Mouse (Mus musculus) liver, embryonic 13.5 days (tissue): ENCODE data around the gene Rffl. TPM values are rescaled to one million over a fixed set of nuclear protein-coding genes. Genes with fewer than 3 reads are reported as not detected.

Source experiments
- ATAC-seq: fragments of 200-750 bp; cut with Nextera tagmentation; 2 replicates; pipeline ENCODE4 v1.8.0; 2017; ENCODE audit warnings: low read depth, mild to moderate bottlenecking, moderate number of reproducible peaks, moderate library complexity
- DNase-seq: peaks from one replicate; pipeline ENCODE4 v3.0.0; 2022
- H3K27ac ChIP-seq: fragments of 300-500 bp; sonication (generic); 2 replicates; pipeline ENCODE4 v1.5.1; 2015; ENCODE audit warnings: moderate library complexity, mild to moderate bottlenecking, inconsistent platforms
- H3K27me3 ChIP-seq: fragments of 300-500 bp; sonication (generic); 2 replicates; pipeline ENCODE4 v1.6.1; 2015; ENCODE audit warnings: mild to moderate bottlenecking, inconsistent platforms
- H3K36me3 ChIP-seq: fragments of 300-500 bp; sonication (generic); 2 replicates; pipeline ENCODE4 v1.6.1; 2015; ENCODE audit warnings: mild to moderate bottlenecking, inconsistent platforms
- H3K4me1 ChIP-seq: fragments of 300-500 bp; sonication (generic); replicated peaks from 2 replicates; pipeline ENCODE4 v1.6.1; 2015; ENCODE audit warnings: inconsistent platforms
- H3K4me2 ChIP-seq: fragments of 300-500 bp; sonication (generic); 2 replicates; pipeline ENCODE4 v1.6.1; 2015; ENCODE audit warnings: inconsistent platforms, mild to moderate bottlenecking, moderate library complexity
- H3K4me3 ChIP-seq: fragments of 300-500 bp; sonication (generic); replicated peaks from 2 replicates; pipeline ENCODE4 v1.5.1; 2015; ENCODE audit warnings: mild to moderate bottlenecking, inconsistent platforms
- H3K9ac ChIP-seq: fragments of 300-500 bp; sonication (generic); 2 replicates; pipeline ENCODE4 v1.6.1; 2015; ENCODE audit warnings: mild to moderate bottlenecking, inconsistent platforms
- H3K9me3 ChIP-seq: fragments of 300-500 bp; sonication (generic); replicated peaks from 2 replicates; pipeline ENCODE4 v1.6.1; 2016; ENCODE audit warnings: inconsistent platforms
- WGBS: fragments of 180-500 bp; shearing (Covaris S2); methylation state at CpG from one replicate; pipeline ENCODE4 v1.1.7; 2015; ENCODE audit not compliant: insufficient replicate concordance; 5-methylcytosine and 5-hydroxymethylcytosine counted together
- polyA plus RNA-seq: library from polyadenylated mRNA; unstranded; fragments of >200 nt; fragmentation: Nextera tagmentation; extraction: Ambion mirVana; gene quantifications from 2 replicates; pipeline ENCODE4 v1.2.1, GENCODE M21; 2015

The Rffl gene
- polyA plus RNA-seq, 1 experiment from 2014 or later = 20.2 TPM

DNA sequence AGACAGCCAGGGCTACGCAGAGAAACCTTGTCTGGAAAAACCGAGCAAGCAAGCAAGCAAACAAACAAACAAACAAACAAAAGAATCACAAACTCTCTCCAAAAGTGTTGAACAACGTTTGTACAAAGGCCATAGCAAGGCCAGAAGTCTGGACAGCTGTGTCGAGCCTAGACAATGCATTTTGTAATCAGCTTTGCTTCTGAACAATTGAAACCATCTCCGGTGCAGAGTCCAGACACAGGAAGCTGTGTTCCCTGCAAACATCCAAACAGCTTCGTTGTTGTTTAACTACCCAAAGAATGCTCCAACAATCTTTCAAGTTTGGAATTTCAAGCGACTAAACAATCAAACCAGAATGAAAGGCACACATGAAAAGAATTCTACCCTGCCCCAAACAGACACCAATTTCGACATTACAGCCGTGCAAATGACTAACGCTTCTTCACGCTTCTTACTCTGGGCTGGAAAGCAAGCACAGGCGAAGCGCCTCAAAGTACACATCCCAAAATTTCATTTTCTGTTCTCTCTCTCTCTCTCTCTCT, 13.6 kb downstream of the Rffl start:
- H3K27ac ChIP-seq = peak overlapping the region; percentile 82
- H3K36me3 ChIP-seq = 0 out of 2 replicates have a peak, but pooled peaks cover 10% of the 10 kb centered on the region
- no peak for ATAC-seq
- 71% methylated on average over 13 of the region's 13 CpGs for WGBS
- H3K27me3 ChIP-seq = no peaks in the 10 kb centered on the region
- DNase-seq = no peak
- H3K4me2 ChIP-seq = no peak overlapping the region
- peaks cover 82% of the 10 kb centered on the region for H3K4me1 ChIP-seq
- no peaks in the 10 kb centered on the region for H3K9me3 ChIP-seq
- H3K4me3 ChIP-seq = no peak overlapping the region
- no peak overlapping the region for H3K9ac ChIP-seq

GRCm38 (mm10) chr11:82856032-82856431, 15.0 kb downstream of the Rffl start:
- Histone ChIP-seq H3K27ac (peak overlapping the region; percentile 82), H3K4me2 (no peak overlapping the region), H3K4me3 (no peak overlapping the region), H3K9me3 (no peaks in the 10 kb centered on the region), H3K4me1 (peaks cover 82% of the 10 kb centered on the region), H3K36me3 (0 out of 2 replicates have a peak, but pooled peaks cover 10% of the 10 kb centered on the region), H3K9ac (no peak overlapping the region), H3K27me3 (no peaks in the 10 kb centered on the region)
- WGBS = 77% methylated on average over 10 of the region's 10 CpGs
- DNase-seq (no peak), ATAC-seq (no peak)

- Histone ChIP-seq H3K4me1 (peaks cover 84% of the 10 kb centered on the region), H3K27ac (peak overlapping the region; percentile 82), H3K9ac (peak overlapping the region; percentile 63), H3K4me2 (peak overlapping the region; percentile 53), H3K27me3 (no peaks in the 10 kb centered on the region), H3K9me3 (no peaks in the 10 kb centered on the region), H3K36me3 (0 out of 2 replicates have a peak, but pooled peaks cover 8% of the 10 kb centered on the region), H3K4me3 (peak overlapping the region; percentile 15)
- ATAC-seq (peak; percentile 96), DNase-seq (peak; percentile 64)
- WGBS = 58% methylated on average over 9 of the region's 9 CpGs
Observed at GRCm38 (mm10) chr11:82855327-82855973, 15.6 kb downstream of the Rffl start.

DNA sequence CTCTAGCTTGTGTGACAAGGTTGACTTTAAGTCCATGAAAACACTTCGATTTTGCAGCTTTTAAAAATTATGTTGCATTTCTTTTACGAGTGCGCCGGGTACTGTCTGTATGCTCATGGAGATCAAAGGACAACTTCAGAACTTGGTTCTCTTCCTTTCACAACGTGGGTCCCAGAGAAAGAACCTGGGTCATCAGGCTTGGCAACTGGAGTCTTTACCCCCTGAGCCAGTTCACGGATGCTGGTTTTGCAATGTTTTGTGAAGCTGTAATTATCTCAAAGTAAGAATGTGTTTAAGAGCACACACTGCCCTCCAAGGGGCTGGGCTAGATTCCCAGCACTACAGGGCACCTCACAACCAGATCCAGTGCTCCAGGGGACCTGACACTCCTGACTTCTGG, 16.9 kb downstream of the Rffl start:
- Histone ChIP-seq H3K4me1 (peaks cover 97% of the 10 kb centered on the region), H3K4me3 (no peak overlapping the region), H3K27ac (peak overlapping the region; percentile 99), H3K9ac (peak overlapping the region; percentile 33), H3K4me2 (no peak overlapping the region; the same call in 1 of the 2 replicates), H3K9me3 (no peaks in the 10 kb centered on the region), H3K36me3 (0 out of 2 replicates have a peak, but pooled peaks cover 5% of the 10 kb centered on the region), H3K27me3 (no peaks in the 10 kb centered on the region)
- DNase-seq (no peak), ATAC-seq (no peak)
- 80% methylated on average over 6 of the region's 6 CpGs for WGBS

DNA sequence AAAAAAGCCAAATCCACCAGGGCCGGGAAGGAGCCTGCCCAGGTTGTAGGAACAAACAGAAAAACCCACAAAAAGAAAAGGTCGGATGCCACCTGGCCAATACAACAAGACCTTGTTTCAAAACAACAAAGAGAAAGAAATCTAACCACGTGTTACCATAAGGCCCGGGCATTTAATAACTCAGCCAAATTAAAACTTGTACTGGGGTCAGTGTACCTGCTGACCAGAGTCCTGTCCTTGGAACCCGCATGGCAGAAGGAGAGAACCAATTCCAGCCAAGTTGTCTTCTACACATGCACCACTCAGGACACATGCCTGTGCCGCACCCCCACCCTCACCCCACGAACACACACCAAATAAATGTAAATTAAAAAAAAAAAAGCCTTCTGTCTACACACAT, 18.1 kb downstream of the Rffl start:
- Histone ChIP-seq H3K4me2 (no peak overlapping the region), H3K27ac (peak overlapping the region; percentile 99), H3K36me3 (0 out of 2 replicates have a peak, but pooled peaks cover 5% of the 10 kb centered on the region), H3K9ac (peak overlapping the region; percentile 53), H3K27me3 (no peaks in the 10 kb centered on the region), H3K4me3 (no peak overlapping the region), H3K4me1 (peaks cover 99% of the 10 kb centered on the region), H3K9me3 (no peaks in the 10 kb centered on the region)
- DNase-seq (no peak), ATAC-seq (no peak)
- WGBS = 82% methylated on average over 7 of the region's 7 CpGs

GRCm38 (mm10) chr11:82852540-82852939, 18.5 kb downstream of the Rffl start:
- DNase-seq (no peak), ATAC-seq (no peak)
- Histone ChIP-seq H3K27me3 (no peaks in the 10 kb centered on the region), H3K36me3 (0 out of 2 replicates have a peak, but pooled peaks cover 5% of the 10 kb centered on the region), H3K4me2 (peak overlapping the region; percentile 38), H3K9me3 (no peaks in the 10 kb centered on the region), H3K9ac (peak overlapping the region; percentile 53), H3K4me3 (no peak overlapping the region), H3K4me1 (peaks cover 100% of the 10 kb centered on the region), H3K27ac (peak overlapping the region; percentile 99)
- WGBS = 77% methylated on average over 10 of the region's 10 CpGs

- no peak overlapping the region for H3K4me3 ChIP-seq
- H3K4me2 ChIP-seq = peak overlapping the region; percentile 38
- no peak for ATAC-seq
- H3K27me3 ChIP-seq = no peaks in the 10 kb centered on the region
- WGBS = 74% methylated on average over 11 of the region's 11 CpGs
- H3K4me1 ChIP-seq = peaks cover 100% of the 10 kb centered on the region
- H3K9me3 ChIP-seq = no peaks in the 10 kb centered on the region
- peak overlapping the region; percentile 53 for H3K9ac ChIP-seq
- peak overlapping the region; percentile 99 for H3K27ac ChIP-seq
- no peak for DNase-seq
- 0 out of 2 replicates have a peak, but pooled peaks cover 5% of the 10 kb centered on the region for H3K36me3 ChIP-seq
Observed at GRCm38 (mm10) chr11:82852115-82852514, 18.9 kb downstream of the Rffl start.

DNA sequence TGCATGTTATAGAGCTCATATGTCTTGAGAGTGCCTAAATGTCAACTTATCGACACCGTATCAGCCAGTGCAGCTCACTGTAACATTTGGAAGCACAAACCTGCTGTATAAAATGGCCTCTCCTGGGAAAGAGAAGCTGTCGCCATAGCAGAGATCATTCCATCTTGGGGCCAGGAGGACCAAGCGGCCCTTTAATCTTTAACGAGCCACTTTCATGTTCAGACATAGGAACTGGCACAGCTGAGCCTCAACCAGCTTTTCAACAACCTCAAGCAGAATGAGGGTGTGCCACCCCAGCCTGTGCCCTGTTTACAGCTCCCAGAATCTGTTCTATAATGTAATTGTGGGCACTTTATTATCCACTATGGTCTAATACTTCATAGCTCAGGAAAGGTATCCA, 20.8 kb downstream of the Rffl start:
- 73% methylated on average over 5 of the region's 5 CpGs for WGBS
- Histone ChIP-seq H3K4me1 (peaks cover 99% of the 10 kb centered on the region), H3K4me2 (no peak overlapping the region), H3K9me3 (no peaks in the 10 kb centered on the region), H3K27ac (peak overlapping the region; percentile 99), H3K9ac (peak overlapping the region; percentile 53), H3K4me3 (no peak overlapping the region), H3K36me3 (0 out of 2 replicates have a peak, but pooled peaks cover 5% of the 10 kb centered on the region), H3K27me3 (no peaks in the 10 kb centered on the region)
- no peak for ATAC-seq
- DNase-seq = no peak

DNA sequence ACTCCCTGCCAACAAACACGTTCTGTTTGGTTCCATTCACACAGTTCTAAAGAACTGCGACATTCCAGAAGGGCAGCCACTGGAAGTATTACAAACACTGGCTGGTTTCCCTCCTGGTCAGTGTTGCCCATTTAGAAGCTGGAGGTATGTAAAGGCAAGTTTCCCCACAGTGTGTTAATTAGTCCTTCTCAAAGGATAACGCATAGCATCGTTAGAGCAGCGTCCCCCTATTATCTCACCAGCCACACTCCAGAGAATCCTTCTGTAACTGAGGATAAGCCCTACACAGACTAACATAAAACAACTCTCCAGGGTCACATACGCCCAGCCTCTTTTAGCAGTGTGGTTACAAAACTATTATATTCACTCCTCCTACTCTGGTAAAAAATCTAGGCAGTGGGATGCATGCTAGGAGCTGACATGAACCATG, 23.4 kb downstream of the Rffl start:
- peak overlapping the region; percentile 40 for H3K4me3 ChIP-seq
- peak overlapping the region; percentile 92 for H3K4me2 ChIP-seq
- H3K9me3 ChIP-seq = no peaks in the 10 kb centered on the region
- peak; percentile 81 for DNase-seq
- peak overlapping the region; percentile 75 for H3K9ac ChIP-seq
- H3K4me1 ChIP-seq = peaks cover 99% of the 10 kb centered on the region
- WGBS = 18% methylated on average over 6 of the region's 6 CpGs
- peak; percentile 84 for ATAC-seq
- H3K27ac ChIP-seq = peak overlapping the region; percentile 99
- peaks cover 11% of the 10 kb centered on the region; the same call in 1 of the 2 replicates for H3K36me3 ChIP-seq
- H3K27me3 ChIP-seq = no peaks in the 10 kb centered on the region

DNA sequence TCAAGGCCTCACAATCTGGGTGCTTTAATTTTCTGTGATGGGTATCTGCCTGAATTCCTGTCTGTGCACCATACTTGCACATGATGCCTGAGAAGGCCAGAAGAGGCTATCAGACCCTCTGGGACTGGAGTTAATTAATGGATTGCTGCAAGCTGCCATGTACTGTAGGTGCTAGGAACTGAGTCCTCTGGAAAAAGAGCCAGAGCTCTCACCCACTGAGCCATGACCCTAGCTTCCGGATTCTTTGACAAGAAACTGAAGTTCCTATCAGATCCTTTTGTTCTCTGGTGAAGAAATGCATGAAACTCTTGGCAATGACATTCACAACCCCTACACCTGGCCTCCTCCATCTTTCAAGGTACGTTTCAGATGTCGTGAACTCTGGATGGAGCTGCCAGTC, 24.1 kb downstream of the Rffl start:
- ATAC-seq = no peak
- H3K27me3 ChIP-seq = no peaks in the 10 kb centered on the region
- WGBS = 31% methylated on average over 3 of the region's 3 CpGs
- peak overlapping the region; percentile 92 for H3K4me2 ChIP-seq
- H3K9me3 ChIP-seq = no peaks in the 10 kb centered on the region
- DNase-seq = peak; percentile 20
- H3K4me1 ChIP-seq = peaks cover 99% of the 10 kb centered on the region
- peak overlapping the region; percentile 99 for H3K27ac ChIP-seq
- H3K4me3 ChIP-seq = peak overlapping the region; percentile 40
- H3K9ac ChIP-seq = peak overlapping the region; percentile 75
- H3K36me3 ChIP-seq = peaks cover 13% of the 10 kb centered on the region; the same call in 1 of the 2 replicates

DNA sequence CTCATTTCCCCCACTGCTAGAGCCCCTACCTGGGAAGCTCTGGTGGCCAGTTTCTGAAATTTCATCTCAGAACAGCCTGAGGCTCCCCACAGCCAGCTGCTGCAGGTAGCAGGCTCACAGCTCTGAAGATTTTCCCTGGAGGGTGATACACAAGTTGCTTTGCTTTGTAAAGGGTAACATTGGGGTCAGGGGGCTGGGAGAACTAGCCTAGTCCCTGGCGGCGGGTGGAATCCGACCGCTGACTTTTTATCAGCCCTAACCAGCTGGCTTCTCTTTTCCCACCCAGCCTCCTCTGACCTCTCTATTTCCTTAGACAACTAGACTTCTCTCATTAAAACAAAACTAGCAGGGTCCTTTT, 25.0 kb downstream of the Rffl start:
- WGBS = 0% methylated on average over 4 of the region's 4 CpGs
- peak; percentile 79 for DNase-seq

More for the DNA sequence above, 25.0 kb downstream of the Rffl start:
- Histone ChIP-seq H3K4me1 (peaks cover 99% of the 10 kb centered on the region), H3K36me3 (peaks cover 13% of the 10 kb centered on the region; the same call in 1 of the 2 replicates), H3K4me2 (peak overlapping the region; percentile 92), H3K27me3 (no peaks in the 10 kb centered on the region), H3K4me3 (peak overlapping the region; percentile 62), H3K9me3 (no peaks in the 10 kb centered on the region), H3K27ac (peak overlapping the region; percentile 99), H3K9ac (peak overlapping the region; percentile 85)
- ATAC-seq = peak; percentile 84
